Mouse (Mus musculus) heart, adult 2 months (tissue): ENCODE measurements around the gene Tkt.

Experiments
- CTCF ChIP-seq: fragments of 200-600 bp; IDR thresholded peaks from 2 replicates; pipeline ENCODE4 v1.8.1; 2022; ENCODE audit warnings: antibody characterized with exemption, mild to moderate bottlenecking, moderate library complexity
- EP300 ChIP-seq: fragments of 200-500 bp; IDR thresholded peaks from 2 replicates; pipeline ENCODE4 v1.6.1; 2011; ENCODE audit warnings: low read depth, low read length, control low read depth; ENCODE audit not compliant: insufficient read depth
- POLR2A ChIP-seq: fragments of 200-500 bp; IDR thresholded peaks from 2 replicates; pipeline ENCODE4 v1.6.1; 2011; ENCODE audit warnings: mild to moderate bottlenecking, low read depth, low read length, control low read depth; ENCODE audit not compliant: insufficient read depth

- TF ChIP-seq POLR2A (no peak), CTCF (no peak), EP300 (no peak)
These were observed 68.6 kb downstream of the Tkt start for GRCm38 (mm10) chr14:30616751-30617150.
